Mouse (Mus musculus): ENCODE measurements around the gene Hyls1. TPM values are rescaled to one million over a fixed set of nuclear protein-coding genes. Genes with fewer than 3 reads are reported as not detected.

Gene Hyls1
- polyA plus RNA-seq, 1 experiment, result 5.1 TPM

DNA sequence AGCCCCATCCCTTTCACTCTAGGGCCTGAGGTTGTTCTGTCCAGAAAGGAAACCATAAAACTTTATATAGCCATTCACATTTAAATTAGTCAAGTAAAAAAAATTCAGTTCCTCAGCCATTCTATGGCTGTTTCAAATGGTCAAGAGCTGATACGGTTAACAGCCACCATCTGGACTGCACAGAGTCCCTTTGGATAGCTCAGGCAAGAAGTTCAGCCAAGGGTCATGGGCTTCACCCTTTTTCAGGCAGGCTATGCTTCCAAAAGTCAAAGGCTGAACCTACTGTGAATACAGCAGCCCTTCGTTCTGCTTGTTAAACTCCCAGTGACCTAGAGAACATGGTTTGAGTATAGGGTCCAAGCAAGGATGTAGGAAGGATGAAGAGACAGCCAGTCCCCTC lies 25.5 kb downstream of the Hyls1 start:
- Histone ChIP-seq H3K27me3 (ENCODE audit: control insufficient read depth, insufficient read depth, insufficient read length) (no peaks in the 10 kb centered on the region), H3K79me2 (ENCODE audit: control insufficient read depth, insufficient read depth) (no peaks in the 10 kb centered on the region), H3K4me2 (ENCODE audit: low read depth) (no peak overlapping the region), H3ac (ENCODE audit: control insufficient read depth, insufficient read length) (no peak overlapping the region), H3K36me3 (ENCODE audit: control insufficient read depth, insufficient read depth) (no peaks in the 10 kb centered on the region), H3K4me3 (no peak overlapping the region)
- TF ChIP-seq USF1 (IDR thresholded peaks at IDR 0.05; ENCODE audit: low read depth) (no peak), SRF (IDR thresholded peaks at IDR 0.05; ENCODE audit: control insufficient read depth, insufficient read length, low read depth) (no peak), POLR2A (IDR thresholded peaks at IDR 0.05; ENCODE audit: insufficient read length, low read depth) (no peak), TCF12 (IDR thresholded peaks at IDR 0.05; ENCODE audit: insufficient read depth, poor library complexity, severe bottlenecking) (no peak), CEBPB (IDR thresholded peaks at IDR 0.05; ENCODE audit: insufficient read depth, poor library complexity, severe bottlenecking) (no peak), MAX (IDR thresholded peaks at IDR 0.05; ENCODE audit: low read depth) (no peak), TCF3 (IDR thresholded peaks at IDR 0.05; ENCODE audit: insufficient read length, low read depth) (no peak), MYOD1 (IDR thresholded peaks at IDR 0.05; ENCODE audit: control insufficient read depth in 1 of 3, insufficient read length in 2 of 3, low read depth in 2 of 3) (no peak), POLR2AphosphoS2 (IDR thresholded peaks at IDR 0.05; ENCODE audit: insufficient read length, low read depth) (no peak), REST (IDR thresholded peaks at IDR 0.05; ENCODE audit: insufficient read depth, insufficient read length) (no peak)

DNA sequence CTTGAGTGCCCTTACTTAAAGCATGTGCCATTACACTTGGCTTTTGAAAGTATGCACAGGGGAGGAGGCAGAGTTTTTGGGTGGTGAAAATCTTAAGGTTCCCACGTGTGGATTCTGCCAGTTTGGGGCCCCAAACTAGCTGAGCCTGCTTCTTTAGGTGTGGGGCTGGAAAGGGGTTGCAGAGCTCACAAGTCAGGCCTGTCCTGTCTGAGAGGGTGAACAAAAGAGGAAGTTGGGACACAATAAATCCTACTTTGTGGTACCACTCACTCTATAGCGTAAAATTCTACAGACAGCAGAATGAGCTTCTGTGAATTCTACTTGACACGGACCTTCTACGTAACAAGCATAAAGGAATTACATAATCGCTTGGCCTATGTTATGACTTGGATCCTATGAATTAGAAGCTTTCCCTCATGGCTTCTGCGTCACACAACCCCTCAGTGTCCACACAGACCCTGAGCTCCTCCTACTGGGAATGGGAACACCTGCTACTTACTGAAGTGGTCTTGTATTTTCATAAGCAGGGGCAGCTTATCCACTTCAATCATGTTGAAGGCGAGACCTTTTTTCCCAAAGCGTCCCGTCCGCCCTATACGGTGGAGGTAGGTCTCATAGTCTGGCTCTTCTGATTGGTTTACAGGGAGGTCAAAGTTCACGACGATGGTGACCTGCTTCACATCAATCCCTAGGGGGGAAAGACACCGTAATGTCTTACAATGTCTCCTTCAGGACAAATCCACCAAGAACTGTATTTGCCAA lies 26.9 kb downstream of the Hyls1 start:
- TF ChIP-seq MYOD1 (IDR thresholded peaks at IDR 0.05; ENCODE audit: control insufficient read depth in 1 of 3, insufficient read length in 2 of 3, low read depth in 2 of 3) (no peak), MAX (IDR thresholded peaks at IDR 0.05; ENCODE audit: low read depth) (no peak), SRF (IDR thresholded peaks at IDR 0.05; ENCODE audit: control insufficient read depth, insufficient read length, low read depth) (no peak), REST (IDR thresholded peaks at IDR 0.05; ENCODE audit: insufficient read depth, insufficient read length) (no peak), E2F4 (IDR thresholded peaks at IDR 0.05; ENCODE audit: insufficient read depth) (no peak)
- no peak overlapping the region for H3ac ChIP-seq (ENCODE audit: control insufficient read depth, insufficient read length)
- H3K79me2 ChIP-seq (ENCODE audit: control insufficient read depth, insufficient read depth), result no peaks in the 10 kb centered on the region
- no peak overlapping the region for H3K4me3 ChIP-seq
- no peak overlapping the region for H3K4me2 ChIP-seq (ENCODE audit: low read depth)
- H3K27me3 ChIP-seq (ENCODE audit: control insufficient read depth, insufficient read depth, insufficient read length), result no peaks in the 10 kb centered on the region
- no peaks in the 10 kb centered on the region for H3K36me3 ChIP-seq (ENCODE audit: control insufficient read depth, insufficient read depth)

DNA sequence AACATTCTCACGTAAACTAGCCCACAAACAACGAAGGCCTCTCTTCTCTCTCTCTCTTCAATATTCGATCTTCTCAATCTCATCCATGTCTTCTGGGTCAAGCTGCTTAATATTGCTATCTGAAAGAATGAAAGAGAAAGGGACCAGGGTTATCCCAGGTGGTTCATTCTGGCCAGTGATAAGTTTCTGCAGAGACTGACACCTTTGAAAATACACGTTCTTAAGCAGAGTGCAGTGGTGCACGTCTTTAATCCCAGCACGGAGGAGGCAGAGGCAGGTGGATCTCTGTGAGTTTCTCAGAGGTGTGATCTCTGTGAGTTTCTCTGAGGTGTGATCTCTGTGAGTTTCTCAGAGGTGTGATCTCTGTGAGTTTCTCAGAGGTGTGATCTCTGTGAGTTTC lies 28.3 kb downstream of the Hyls1 start:
- Histone ChIP-seq H3ac (ENCODE audit: control insufficient read depth, insufficient read length) (no peak overlapping the region), H3K4me2 (ENCODE audit: low read depth) (no peak overlapping the region), H3K79me2 (ENCODE audit: control insufficient read depth, insufficient read depth) (no peaks in the 10 kb centered on the region), H3K27me3 (ENCODE audit: control insufficient read depth, insufficient read depth, insufficient read length) (no peaks in the 10 kb centered on the region), H3K4me3 (no peak overlapping the region), H3K36me3 (ENCODE audit: control insufficient read depth, insufficient read depth) (no peaks in the 10 kb centered on the region)
- TF ChIP-seq MYOG (IDR thresholded peaks at IDR 0.05; ENCODE audit: control insufficient read depth in 1 of 3, insufficient read depth in 1 of 3, insufficient read length in 2 of 3, low read depth in 2 of 3) (no peak), E2F4 (IDR thresholded peaks at IDR 0.05; ENCODE audit: insufficient read depth) (no peak)

DNA sequence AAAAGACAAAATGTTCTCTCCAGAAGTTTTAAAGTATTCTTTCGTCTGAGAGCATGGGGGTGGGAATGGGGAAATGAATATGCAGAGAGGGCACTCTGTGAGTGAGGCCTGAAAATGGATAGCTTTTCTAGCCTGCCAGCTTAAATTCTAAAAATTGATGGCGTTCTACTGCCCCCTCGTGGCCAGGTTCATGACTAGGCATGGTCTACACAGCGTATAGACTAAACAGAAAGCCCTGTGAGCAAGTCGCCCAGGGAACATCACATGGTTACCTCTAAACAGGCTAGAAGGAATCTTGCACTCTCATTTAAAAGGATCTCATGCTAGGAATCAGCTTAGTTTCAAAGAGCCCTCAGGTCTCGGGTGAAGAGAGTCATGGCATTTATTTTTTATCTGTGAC lies 28.7 kb downstream of the Hyls1 start:
- no peak overlapping the region for H3K4me3 ChIP-seq
- TF ChIP-seq USF1 (IDR thresholded peaks at IDR 0.05; ENCODE audit: low read depth) (no peak), SRF (IDR thresholded peaks at IDR 0.05; ENCODE audit: control insufficient read depth, insufficient read length, low read depth) (no peak), TCF12 (IDR thresholded peaks at IDR 0.05; ENCODE audit: insufficient read depth, poor library complexity, severe bottlenecking) (no peak), MAX (IDR thresholded peaks at IDR 0.05; ENCODE audit: low read depth) (no peak), MYOD1 (IDR thresholded peaks at IDR 0.05; ENCODE audit: control insufficient read depth in 1 of 3, insufficient read length in 2 of 3, low read depth in 2 of 3) (no peak), E2F4 (IDR thresholded peaks at IDR 0.05; ENCODE audit: insufficient read depth) (no peak)
- no peaks in the 10 kb centered on the region for H3K27me3 ChIP-seq (ENCODE audit: control insufficient read depth, insufficient read depth, insufficient read length)
- H3K79me2 ChIP-seq (ENCODE audit: control insufficient read depth, insufficient read depth), result no peaks in the 10 kb centered on the region
- H3ac ChIP-seq (ENCODE audit: control insufficient read depth, insufficient read length), result no peak overlapping the region
- H3K4me2 ChIP-seq (ENCODE audit: low read depth), result no peak overlapping the region
- no peaks in the 10 kb centered on the region for H3K36me3 ChIP-seq (ENCODE audit: control insufficient read depth, insufficient read depth)

DNA sequence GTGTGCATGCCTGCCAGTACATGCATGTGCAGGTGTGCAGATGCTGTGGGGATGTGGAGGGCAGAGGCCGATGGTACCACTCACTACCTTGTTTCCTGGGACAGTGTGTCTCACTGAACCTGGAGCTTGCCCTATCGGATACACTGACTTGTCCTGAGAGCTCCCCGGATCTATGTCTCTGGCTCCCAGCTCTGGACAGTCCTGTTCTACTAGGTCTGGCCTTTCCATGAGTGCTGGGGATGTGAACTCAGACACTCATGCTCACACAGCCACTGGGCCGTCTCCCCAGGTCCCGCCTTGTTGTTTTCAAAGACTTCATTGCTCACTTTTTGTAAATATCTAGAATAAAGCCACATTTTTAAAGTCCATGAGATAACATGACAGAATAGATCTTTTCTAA lies 29.2 kb downstream of the Hyls1 start:
- no peak for TF ChIP-seq MYOD1 (IDR thresholded peaks at IDR 0.05; ENCODE audit: control insufficient read depth in 1 of 3, insufficient read length in 2 of 3, low read depth in 2 of 3)
- no peak for TF ChIP-seq TCF3 (IDR thresholded peaks at IDR 0.05; ENCODE audit: insufficient read length, low read depth)
- TF ChIP-seq POLR2A (IDR thresholded peaks at IDR 0.05; ENCODE audit: insufficient read length, low read depth), result no peak
- TF ChIP-seq REST (IDR thresholded peaks at IDR 0.05; ENCODE audit: insufficient read depth, insufficient read length), result no peak
- TF ChIP-seq MYOG (IDR thresholded peaks at IDR 0.05; ENCODE audit: control insufficient read depth in 1 of 3, insufficient read depth in 1 of 3, insufficient read length in 2 of 3, low read depth in 2 of 3), result no peak

More for the DNA sequence above, 29.2 kb downstream of the Hyls1 start:
- Histone ChIP-seq H3K36me3 (ENCODE audit: control insufficient read depth, insufficient read depth) (no peaks in the 10 kb centered on the region), H3K27me3 (ENCODE audit: control insufficient read depth, insufficient read depth, insufficient read length) (no peaks in the 10 kb centered on the region), H3K4me3 (no peak overlapping the region), H3K79me2 (ENCODE audit: control insufficient read depth, insufficient read depth) (no peaks in the 10 kb centered on the region), H3ac (ENCODE audit: control insufficient read depth, insufficient read length) (no peak overlapping the region), H3K4me2 (ENCODE audit: low read depth) (no peak overlapping the region)
